Mouse (Mus musculus): Measurements from ENCODE around the gene Myh9. TPM values are rescaled to one million over a fixed set of nuclear protein-coding genes. Genes with fewer than 3 reads are reported as not detected.

Gene Myh9
- polyA plus RNA-seq, 1 experiment = 95.0 TPM

DNA sequence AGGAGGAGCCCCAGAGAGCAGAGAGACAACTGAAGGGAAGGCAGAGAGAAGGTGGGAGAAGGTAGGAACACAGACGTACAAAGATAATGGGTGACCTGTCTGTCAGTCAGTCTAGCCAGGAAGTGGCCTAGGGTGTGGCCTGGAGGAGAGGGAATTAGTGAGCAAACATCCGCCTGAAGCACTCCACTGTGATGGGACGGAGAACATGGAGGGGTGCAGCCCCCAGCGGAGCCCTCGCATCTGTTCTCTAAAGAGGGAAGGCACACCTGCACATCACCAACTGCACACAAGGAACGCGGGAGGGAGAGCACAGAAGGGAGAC is 34.8 kb downstream of the Myh9 start:
- DNase-seq (ENCODE audit: low spot score) = no peak

DNA sequence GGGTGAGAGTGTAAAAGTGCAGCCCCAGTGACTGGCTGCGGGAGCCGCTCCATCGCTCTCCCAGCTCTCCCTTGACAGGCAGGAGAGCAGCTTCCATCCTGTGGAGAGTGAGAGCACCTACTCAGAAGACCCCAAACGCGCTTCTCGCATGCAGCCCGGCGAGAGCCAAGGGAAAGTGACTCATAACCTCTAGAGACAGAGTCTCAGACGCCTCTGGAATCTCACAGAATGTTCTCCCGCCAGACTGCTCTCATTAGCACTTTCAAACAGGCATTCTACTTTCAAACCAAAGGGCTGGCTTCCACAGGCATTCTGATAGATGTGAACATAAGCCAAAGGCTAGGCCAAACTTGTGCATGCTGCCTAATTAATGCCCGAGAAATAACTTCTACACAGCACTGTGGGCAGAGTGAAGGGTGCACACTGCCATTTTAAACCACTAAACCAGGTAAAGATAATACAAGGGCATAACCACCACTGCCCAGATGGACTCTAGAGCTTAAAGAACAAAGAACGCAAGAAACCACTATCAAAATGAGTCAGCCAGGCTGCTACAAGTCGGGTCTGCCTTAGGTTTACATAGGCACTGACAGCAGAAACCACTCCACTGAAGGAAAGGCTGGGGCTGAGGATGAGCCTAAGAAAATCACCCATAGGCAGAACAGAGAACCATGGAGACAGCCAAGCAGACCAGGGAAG is 35.3 kb downstream of the Myh9 start:
- DNase-seq (ENCODE audit: low spot score) = no peak

DNA sequence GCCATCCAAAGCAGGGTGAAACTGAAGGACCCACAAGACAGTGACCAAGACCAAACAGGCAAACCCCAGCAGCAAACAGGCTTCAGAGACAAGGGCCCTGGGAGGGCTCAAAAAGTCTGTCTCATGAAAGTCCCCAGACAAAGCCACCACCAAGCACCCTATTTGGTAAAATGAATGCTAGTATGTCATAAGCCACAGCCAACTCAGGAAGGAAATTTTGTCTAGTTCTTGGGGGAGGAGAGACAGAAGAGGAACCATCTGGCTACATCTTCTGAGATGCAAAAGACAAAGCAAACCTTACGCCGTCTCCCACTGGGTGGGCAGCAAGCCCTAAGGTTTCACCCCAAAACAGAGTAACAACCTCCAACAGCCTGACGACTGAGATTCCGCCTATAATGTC is 36.3 kb downstream of the Myh9 start:
- no peak for DNase-seq (ENCODE audit: low spot score)

DNA sequence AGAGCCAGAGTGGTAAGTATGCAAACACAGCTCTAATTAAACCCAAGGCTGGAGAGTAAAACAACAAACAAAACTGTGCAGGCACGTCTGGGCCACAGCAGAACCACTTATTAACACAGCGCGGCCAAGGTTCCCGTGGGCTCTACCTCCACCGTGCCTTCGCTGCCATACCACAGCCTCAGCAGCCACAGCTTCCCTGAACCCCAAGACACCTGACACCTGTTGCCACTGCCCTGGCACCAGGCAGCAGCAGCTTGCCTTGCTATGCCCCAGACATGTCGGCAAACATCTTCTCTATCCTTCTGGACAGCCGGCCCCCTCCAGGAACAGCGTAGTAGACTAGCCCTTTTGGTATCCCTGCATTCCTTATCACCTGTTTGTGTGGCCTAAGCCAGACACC is 37.0 kb downstream of the Myh9 start:
- no peak for DNase-seq (ENCODE audit: low spot score)

DNA sequence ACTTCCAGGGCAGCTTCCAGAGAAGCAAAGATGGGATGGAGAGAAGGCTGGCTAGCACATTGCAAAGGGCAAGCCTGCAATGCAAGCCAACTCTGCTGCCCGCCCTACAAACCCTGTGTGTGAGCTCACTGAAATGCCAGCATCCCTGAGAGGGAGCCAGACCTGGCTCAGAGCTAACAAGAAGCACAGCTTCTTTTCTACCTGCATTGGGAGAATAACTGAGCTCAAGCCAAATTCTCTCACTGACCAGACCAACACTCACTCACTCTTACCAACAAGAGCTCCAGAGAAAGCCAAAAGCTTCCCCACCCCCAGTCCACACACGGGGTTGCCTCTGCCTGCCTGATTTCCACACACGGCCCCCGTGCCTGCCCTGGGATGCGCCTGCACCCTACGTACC is 37.5 kb downstream of the Myh9 start:
- DNase-seq (ENCODE audit: low spot score) = no peak

DNA sequence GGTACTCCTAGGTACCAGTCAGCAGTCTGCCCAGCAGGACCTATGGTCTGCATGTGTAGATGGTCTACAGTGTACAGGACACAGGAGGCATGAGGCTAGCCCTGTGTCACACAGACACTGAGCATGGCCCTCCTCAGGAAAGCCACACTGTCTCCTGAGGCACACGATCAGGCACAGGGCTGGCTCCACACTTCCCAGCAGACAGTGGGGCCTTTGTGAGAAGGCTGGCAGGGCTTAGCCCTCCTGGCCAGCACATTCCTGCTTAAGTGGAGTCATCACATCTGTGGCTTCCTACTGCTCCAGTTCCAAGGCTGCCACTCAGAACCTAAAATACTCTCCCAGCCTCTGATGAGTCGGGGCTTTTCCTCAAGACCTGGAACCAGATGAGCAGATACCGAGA is 38.2 kb downstream of the Myh9 start:
- no peak for DNase-seq (ENCODE audit: low spot score)

DNA sequence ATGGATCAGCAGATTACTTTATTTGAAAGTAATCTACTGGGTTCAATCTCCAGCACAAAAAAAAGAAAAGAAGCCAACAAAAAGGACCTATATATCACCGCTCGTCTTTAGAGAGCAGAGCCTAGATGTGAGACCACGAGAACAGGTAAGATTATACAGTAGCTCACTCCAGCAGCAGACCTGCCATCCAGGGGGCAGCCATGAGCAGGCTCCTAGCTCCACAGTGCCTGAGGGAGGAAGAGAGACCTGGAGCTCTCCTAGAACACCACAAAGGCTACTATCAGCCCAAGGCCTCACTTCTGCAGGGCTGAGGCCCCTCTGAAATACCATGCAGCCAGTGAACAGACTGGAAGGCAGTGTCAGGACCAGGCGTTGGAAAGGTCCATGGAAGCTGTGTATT is 39.0 kb downstream of the Myh9 start:
- DNase-seq (ENCODE audit: low spot score) = no peak

DNA sequence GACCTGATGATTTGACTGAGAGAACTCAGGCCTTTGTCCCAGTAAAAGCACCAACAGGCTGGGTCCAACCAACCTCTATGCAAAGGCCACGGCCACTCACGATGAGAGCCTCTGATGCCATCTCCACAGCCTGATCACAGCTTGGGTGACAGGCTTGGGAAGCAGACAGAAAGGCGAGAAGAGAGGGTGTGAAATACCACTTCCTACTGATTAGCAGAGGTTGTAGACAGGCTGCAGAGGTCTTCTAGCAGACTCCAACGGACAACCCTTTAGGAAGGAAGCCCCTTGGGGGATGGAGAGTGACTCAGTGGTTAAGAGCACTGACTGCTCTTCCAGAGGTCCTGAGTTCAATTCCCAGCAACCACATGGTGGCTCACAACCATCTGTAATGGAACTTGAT is 40.8 kb downstream of the Myh9 start:
- DNase-seq (ENCODE audit: low spot score) = no peak

DNA sequence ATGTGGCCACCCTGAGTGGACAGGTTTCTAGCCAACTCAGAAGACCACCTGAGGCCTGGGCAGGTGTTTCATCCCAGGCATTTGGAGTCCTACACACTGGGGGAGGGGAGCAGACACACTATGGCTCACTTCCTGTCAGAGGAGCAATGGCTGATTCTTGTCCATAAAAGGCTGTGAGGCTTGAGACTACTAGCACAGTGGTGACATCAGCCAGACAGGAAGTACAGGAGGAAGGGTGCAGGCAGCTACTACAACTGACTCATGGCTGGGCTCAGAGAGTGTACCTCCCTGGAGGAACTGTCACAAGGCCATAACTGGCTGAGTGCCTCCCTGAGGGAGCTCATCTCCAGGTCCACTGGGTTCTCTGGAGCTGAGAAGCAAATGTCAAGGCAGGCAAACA is 41.5 kb downstream of the Myh9 start:
- no peak for DNase-seq (ENCODE audit: low spot score)

DNA sequence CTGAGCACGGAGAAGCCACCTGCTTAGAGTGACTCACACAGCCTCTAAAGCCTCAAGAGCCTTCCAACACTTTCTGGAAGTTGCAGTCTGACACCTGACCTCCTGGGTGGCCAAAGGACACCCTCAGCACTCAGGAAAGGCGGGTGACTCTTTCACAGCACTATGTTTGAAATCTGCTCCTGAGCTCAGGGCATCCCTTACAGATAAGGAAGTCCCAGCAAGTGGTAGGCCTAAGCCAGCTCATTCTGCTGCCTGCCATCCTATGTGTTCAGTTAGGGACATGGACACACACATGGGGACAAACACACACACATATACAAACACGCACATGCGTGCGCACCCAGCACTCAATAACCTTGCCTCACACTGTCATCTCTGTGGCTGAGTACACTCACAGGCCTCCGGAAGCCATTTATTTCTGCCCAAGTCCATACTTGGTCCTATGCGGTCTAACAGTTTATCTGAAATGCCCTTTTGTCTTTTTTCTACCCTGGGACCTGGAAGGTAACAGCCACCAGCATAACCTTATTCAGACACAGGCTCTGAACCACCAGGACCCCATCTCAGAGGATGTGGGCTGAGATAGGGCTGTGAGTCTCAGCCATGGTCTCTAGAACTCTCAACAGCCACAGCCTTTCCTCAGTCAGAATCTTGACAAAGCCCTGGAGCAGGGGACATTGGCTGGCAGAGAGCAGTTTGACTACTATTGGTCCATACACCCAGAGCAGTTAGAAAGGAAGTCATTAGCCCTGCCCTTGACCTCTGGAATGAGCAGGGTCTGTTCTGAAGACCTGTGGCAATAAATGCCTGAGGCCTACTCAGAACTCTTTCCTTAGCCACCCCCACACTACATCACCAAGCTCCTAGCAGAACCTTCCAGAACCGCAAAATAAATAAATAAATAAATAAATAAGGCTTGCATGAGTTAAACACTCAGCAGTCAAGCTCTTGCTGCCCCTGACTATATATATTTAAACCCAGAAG is 42.2 kb downstream of the Myh9 start:
- no peak for DNase-seq (ENCODE audit: low spot score)

DNA sequence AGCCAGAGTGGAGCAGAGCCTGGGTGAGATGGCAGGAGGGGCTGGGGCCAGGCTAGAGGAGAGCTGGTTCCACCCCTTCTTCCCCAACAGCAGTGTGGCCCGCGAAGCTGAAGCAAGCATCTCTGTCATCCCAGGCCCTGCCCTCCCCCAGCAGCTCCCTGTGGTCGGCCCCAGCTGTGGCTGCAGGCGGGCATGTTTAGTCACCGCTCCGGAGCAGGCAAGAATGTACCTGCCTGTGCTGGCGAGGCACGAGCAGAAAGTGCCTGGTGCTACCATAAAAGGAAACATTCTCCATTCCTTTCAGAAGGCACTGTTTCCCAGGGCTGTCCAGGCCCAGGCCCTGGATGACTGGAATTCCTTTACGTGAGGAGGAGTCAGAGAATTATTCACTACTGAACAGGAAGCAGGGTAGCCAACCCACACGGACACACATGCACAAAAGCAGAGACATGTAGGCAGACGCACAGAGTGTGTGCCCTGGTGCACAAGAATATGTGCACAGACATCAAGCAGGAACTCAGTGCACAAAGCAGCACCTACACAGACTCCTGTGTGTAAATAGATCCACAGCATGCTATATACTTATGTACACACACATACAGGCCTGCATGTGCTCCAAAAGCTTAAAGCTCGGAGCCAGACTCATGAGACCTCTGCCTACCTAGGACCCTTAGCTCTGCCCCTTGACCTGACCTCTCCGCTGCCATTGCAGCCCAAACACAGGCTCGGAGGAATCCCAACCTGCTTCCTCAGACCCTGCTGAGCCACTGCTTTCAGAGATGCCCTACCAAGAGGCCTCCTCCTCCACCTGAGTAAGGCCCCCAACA is 43.1 kb downstream of the Myh9 start:
- peak; percentile 68 for DNase-seq (ENCODE audit: low spot score)

DNA sequence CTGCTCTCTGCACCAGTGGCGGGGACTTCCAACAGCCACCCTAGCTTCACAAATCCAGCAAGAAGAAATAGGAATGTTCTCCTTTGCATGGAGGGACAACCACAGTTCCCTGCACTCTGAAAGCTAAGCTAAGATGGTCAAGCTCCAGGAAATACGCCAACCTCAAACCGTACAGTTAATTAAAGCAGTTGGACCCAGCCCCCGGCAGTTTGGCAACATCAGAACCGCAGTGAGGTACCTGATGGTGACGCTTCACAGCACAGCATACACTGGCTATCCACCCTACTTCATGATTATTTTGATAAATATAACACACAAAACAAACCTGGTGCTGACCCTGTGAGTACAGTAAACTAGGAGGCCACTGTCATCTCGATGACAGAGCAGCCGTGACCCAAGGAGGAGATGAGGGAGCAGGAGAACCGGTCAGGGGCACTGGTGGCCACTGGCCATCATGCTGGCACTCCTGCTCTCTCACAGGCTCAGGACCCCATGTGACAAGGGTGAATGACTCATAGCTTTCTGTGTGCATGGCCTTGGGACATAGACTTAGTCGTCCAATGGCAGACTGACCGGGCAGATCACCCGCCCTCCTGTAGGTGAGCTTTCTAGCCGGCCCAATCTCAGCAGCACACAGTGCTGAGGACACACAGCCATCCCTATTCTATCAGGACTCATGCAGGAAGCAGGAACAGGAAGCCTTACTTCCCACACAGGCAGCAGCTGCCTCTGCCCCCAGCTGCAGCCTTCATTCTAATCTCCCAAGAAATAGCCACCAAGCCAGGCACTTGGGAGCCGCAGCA is 44.2 kb downstream of the Myh9 start:
- DNase-seq (ENCODE audit: low spot score) = no peak

DNA sequence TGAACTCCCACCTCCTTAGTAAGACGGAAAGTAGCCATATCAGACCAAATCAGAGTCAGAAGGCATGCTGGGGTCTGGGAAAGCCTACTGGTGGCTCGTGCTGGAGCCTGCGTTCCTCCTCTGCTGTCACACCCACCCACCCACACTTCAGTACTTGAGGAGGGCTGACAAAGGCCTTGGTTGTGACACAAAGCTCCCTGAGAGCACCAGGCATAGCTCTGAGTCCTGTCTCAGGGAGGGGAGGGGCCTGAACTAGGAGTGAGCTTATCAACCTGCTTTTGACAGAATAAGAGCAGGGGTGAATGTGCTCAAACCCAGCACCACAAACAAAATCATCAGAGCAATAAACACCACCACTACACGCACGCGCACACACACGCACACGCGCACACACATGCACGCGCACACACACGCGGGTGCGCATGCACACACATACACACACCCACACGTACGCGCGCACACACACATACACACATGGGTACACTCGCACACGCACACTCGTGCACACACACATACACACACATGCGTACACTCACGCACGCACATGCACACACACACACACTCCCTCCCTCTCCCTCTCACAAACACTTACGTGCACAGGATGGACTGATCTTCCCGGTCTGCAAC is 45.5 kb downstream of the Myh9 start:
- no peak for DNase-seq (ENCODE audit: low spot score)

DNA sequence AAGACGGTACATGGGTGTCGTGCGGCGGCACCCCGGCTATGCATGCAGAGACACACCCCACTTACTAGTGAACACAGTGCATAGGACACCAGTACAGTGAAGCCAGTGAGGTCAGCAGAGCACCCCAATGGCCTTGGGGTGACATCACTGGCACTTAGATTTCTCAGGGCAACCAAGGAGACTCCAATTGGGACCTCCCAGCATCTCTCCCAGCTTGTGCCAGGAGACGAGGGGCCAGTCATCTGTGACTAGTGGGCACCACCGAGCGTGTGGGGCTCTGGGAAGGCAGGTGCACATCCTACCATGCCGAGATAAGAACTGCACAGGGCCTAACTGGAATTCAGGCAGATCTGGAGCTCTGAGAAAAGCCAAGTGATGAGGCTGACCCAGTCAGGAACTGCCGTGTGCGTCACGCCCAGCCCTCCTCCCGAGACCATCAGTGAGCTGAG is 47.0 kb downstream of the Myh9 start:
- no peak for DNase-seq (ENCODE audit: low spot score)

DNA sequence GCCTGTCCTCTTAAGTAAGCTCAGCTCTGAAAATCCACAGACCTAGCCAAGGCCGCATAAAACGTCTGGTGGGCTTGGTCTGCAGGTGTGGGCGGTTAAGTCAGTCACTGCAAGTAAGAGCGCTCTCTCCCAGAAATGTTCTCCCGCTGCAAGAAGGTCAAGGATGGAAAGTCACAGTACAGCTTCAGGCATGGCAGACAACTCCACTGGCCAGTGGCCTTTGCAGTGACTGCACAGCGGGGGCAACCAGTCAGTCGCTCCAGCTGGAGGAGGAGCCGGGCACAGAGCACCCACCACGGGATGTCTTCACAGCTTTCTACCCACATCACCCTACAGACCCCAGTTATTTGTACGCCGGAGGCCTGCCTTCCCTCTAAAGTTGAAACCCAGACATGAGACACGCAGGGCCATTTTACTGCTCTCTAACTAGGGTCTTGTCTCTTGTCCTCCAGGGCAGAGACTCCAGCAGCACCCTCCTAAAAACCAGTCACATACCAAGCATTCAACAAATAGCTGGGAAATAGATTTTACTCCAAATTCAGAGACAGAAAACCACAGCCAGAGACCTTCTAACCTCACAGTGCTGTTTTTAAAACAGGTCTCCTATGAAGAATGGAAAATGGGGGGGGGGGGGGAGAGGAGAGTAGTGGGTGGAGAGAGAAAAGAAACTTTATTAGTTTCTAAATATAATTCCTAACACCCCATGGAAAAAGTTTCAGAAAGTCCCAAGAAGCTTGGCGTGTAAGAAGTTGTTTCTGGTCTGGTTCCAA is 47.7 kb downstream of the Myh9 start:
- no peak for DNase-seq (ENCODE audit: low spot score)

DNA sequence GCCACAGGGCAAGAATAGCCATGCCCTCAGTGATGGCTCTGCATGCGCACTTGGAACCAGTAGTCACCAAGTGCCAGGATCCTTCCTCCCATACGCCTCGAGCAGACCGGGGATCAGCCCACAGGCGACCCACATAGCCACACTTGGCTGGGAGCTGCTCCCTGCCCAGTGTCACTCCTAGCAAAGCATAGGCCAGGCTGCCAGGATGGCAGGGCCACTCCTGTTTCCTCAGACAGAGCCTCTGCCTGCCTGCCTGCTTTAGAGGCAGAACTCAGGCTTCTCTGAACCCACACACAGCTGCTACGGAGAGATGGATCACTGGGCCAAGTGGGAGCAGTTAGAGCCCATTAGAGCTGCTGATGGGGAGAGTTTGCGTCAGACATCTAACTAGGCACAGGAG is 48.4 kb downstream of the Myh9 start:
- no peak for DNase-seq (ENCODE audit: low spot score)

DNA sequence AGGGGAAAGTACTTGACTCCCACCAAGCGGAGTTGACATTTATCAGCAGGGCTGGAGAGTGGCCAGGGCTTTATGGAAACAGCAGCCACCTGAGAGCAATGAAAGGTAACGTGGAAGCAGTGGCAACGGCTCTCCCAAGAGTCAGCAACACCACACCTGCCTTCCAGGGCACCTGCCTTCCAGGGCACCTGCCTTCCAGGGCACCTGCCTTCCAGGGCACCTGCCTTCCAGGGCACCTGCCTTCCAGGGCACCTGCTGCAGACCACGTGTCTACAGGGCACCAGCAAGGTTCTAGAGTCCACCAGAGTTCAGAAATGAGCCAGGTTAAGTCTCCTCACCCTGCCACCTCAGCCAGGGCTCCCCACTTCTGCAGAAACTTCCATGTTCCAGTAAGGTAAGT is 48.9 kb downstream of the Myh9 start:
- no peak for DNase-seq (ENCODE audit: low spot score)

DNA sequence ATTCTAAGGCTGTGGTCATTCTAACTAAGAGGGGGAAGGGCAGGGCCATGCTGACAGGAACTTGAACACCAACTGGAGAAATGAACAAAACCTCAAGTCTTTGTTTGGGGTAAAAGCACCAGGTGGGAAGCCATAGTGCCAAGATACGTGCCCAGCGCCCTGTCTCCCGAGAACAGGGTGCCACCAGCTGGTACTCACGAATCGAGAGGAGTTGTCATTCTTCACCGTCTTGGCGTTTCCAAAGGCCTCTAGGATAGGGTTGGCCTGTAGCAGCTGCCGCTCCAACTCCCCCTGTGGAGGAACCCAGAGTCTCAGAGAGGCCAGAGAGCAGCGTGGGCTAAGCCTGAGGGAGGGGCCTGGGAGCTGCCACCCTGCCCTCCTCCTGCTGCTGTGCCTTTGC is 49.9 kb downstream of the Myh9 start:
- no peak for DNase-seq (ENCODE audit: low spot score)

DNA sequence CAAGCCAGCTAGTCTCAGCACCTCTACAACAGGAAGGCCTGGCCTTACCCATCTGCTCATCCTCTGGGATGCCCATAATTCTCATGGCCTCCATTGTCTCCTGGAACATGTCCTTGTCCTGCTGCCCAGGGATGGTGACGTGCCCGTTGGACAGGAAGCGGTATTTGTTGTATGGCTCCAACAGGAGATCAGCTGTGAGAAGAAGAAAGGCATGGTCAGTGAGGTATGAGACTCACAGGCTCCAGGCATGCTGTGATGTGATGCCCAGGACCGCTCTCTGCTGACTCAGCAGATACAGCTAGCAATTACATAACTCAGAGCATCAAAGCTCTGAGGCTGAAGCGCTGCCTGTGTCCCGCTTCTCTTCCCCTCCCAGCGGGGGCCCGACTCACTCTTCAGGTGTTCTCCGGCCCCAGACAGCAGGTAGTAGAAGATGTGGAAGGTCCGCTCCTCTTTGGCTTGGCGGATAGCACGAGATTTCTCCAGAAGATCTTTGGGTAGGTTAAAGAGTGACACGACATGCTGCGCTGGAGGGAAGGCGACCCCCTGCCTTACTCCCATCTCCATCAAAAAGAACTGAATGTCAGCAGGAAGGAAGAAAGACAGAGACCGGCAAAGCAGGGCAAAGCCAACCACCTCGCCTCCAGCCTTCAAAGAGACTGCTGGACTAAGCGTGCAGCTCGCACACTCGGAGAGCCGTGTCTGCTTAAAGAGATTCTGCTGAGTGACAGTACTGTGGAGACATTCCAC is 51.1 kb downstream of the Myh9 start:
- no peak for DNase-seq (ENCODE audit: low spot score)

DNA sequence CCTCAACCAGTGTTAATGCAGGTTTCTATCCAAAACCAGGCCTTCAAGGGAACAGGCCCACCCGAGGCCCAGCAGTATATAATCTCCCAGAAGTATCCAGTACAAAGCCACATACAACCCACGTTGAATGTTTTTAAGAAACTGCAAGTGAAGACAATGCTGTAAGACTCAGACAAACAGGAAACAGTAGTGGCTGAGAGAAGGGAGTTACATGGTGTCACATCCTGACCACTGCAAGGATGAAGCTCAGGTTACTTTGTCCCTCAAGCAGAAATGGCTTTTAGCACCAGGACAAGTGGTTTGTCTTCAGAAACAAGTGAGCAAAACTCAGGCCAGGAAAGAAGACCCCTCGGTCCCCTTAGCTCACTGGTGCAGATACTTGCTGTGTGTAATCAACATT is 52.8 kb downstream of the Myh9 start:
- DNase-seq (ENCODE audit: low spot score) = no peak

All from urinary bladder, adult 2 months (tissue).